Mouse (Mus musculus): ENCODE measurements at regions not wholly inside any gene's neighbourhood (a gene's known extent, or its start where the extent isn't known, plus 50 kb on each side); places are given as distances from the start of the nearest gene placed in this dataset.

GRCm38 (mm10) chr8:23314275-23315123 is 903.3 kb downstream of the Mrps31 start:
- H3K4me2 ChIP-seq, result no peak overlapping the region; the same call in 1 of the 2 replicates
- WGBS, result 43% methylated on average over 16 of the region's 16 CpGs
- H3K36me3 ChIP-seq, result no peaks in the 10 kb centered on the region
- no peak overlapping the region for H3K9ac ChIP-seq
- no peaks in the 10 kb centered on the region for H3K9me3 ChIP-seq
- no peak overlapping the region for H3K4me3 ChIP-seq
- peak overlapping the region; percentile 22; the same call in 1 of the 2 replicates for H3K27ac ChIP-seq
- 0 out of 2 replicates have a peak, but pooled peaks cover 8% of the 10 kb centered on the region for H3K4me1 ChIP-seq
- H3K27me3 ChIP-seq, result no peaks in the 10 kb centered on the region
- ATAC-seq (ENCODE audit: borderline replicate concordance, extremely low read depth, low FRiP score, low TSS enrichment), result no peak

GRCm38 (mm10) chr8:23319556-23319955 is 908.4 kb downstream of the Mrps31 start:
- no peaks in the 10 kb centered on the region for H3K27me3 ChIP-seq
- no peak overlapping the region for H3K4me3 ChIP-seq
- H3K4me1 ChIP-seq, result 0 out of 2 replicates have a peak, but pooled peaks cover 9% of the 10 kb centered on the region
- H3K9ac ChIP-seq, result no peak overlapping the region
- H3K4me2 ChIP-seq, result no peak overlapping the region
- no peaks in the 10 kb centered on the region for H3K36me3 ChIP-seq
- no peak for ATAC-seq (ENCODE audit: borderline replicate concordance, extremely low read depth, low FRiP score, low TSS enrichment)
- H3K9me3 ChIP-seq, result no peaks in the 10 kb centered on the region
- 52% methylated on average over 9 of the region's 9 CpGs for WGBS
- no peak overlapping the region for H3K27ac ChIP-seq

DNA sequence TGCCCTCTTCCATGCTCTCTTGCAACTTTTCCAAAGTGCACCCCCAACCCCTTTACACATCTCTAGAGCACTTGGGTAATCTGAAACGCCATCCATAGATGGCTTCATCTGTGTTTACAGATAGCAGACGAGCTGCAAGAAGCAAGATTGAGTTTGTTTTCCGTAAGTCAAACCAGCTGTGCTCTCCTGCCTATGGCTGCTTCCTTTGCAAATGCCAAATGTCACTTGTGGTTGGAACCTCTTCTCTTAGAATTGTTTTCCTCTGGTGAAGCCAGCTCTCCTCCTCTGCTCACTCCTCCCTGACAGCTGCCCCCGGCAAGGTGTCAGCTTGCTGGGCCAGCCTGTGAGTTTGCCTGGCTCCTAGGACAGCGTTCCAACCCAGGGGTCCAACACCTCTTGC is 910.0 kb downstream of the Mrps31 start:
- Histone ChIP-seq H3K4me2 (no peak overlapping the region), H3K4me1 (0 out of 2 replicates have a peak, but pooled peaks cover 2% of the 10 kb centered on the region), H3K27me3 (no peaks in the 10 kb centered on the region), H3K9ac (no peak overlapping the region), H3K27ac (no peak overlapping the region), H3K9me3 (no peaks in the 10 kb centered on the region), H3K4me3 (no peak overlapping the region), H3K36me3 (no peaks in the 10 kb centered on the region)
- peak; percentile 74 for ATAC-seq (ENCODE audit: borderline replicate concordance, extremely low read depth, low FRiP score, low TSS enrichment)
- 17% methylated on average over 5 of the region's 5 CpGs for WGBS

DNA sequence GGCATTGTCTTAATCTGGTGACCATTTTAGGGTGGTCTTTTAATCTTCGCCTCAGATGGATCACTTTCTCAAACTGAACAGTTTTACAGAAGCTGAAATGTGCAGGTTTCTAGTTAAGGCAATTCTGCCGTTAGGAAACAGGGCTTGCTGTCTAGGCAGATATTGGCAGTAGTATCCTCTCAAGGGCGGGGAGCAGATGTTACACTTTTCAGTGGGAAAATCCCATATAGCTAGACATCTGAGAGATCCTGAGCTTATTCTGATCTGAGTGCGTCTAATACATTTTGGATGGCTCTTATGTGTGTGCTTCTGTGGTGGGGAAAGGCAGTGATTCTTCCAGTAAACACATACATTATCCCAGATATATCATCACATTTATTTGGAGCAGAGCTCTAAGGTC is 916.1 kb downstream of the Mrps31 start:
- Histone ChIP-seq H3K36me3 (no peaks in the 10 kb centered on the region), H3K9ac (no peak overlapping the region), H3K4me2 (no peak overlapping the region), H3K4me3 (no peak overlapping the region), H3K9me3 (no peaks in the 10 kb centered on the region; the same call in 1 of the 2 replicates), H3K4me1 (no peaks in the 10 kb centered on the region), H3K27me3 (no peaks in the 10 kb centered on the region), H3K27ac (no peak overlapping the region)
- WGBS, result 77% methylated on average over 4 of the region's 4 CpGs
- no peak for ATAC-seq (ENCODE audit: borderline replicate concordance, extremely low read depth, low FRiP score, low TSS enrichment)

DNA sequence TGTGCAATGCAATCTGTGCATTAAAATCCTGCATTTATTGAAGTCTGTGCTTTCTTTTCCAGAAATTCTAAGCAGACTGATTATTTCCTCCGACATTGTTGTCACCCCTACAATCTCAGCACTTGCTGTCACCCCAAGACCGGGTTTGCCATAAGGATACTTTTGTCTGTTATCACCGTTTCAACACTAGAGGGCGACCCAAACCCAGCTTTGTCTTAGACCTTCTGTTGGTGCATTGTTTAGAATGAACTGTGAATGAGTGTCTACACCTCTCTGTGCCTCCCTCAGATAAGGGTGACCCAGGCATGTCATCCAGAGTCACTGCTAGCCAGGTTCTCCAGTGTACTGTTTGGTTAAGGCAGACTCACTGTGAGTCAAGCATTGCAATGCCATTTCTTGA is 933.0 kb downstream of the Mrps31 start:
- Histone ChIP-seq H3K4me2 (no peak overlapping the region), H3K4me1 (no peaks in the 10 kb centered on the region), H3K27me3 (no peaks in the 10 kb centered on the region), H3K4me3 (no peak overlapping the region), H3K9ac (no peak overlapping the region), H3K36me3 (no peaks in the 10 kb centered on the region), H3K27ac (no peak overlapping the region), H3K9me3 (no peaks in the 10 kb centered on the region)
- no peak for ATAC-seq (ENCODE audit: borderline replicate concordance, extremely low read depth, low FRiP score, low TSS enrichment)
- WGBS, result 22% methylated on average over 4 of the region's 4 CpGs

GRCm38 (mm10) chr8:23351367-23351930 is 940.3 kb downstream of the Mrps31 start:
- Histone ChIP-seq H3K9me3 (no peaks in the 10 kb centered on the region), H3K4me3 (no peak overlapping the region), H3K27ac (no peak overlapping the region), H3K27me3 (peaks cover 4% of the 10 kb centered on the region; the same call in 1 of the 2 replicates), H3K4me1 (no peaks in the 10 kb centered on the region), H3K36me3 (no peaks in the 10 kb centered on the region), H3K4me2 (peak overlapping the region; percentile 31; the same call in 1 of the 2 replicates), H3K9ac (no peak overlapping the region)
- WGBS, result 63% methylated on average over 15 of the region's 15 CpGs
- no peak for ATAC-seq (ENCODE audit: borderline replicate concordance, extremely low read depth, low FRiP score, low TSS enrichment)

GRCm38 (mm10) chr8:23352259-23353106 is 941.3 kb downstream of the Mrps31 start:
- Histone ChIP-seq H3K9me3 (no peaks in the 10 kb centered on the region), H3K27ac (no peak overlapping the region), H3K4me3 (no peak overlapping the region), H3K4me2 (peak overlapping the region; percentile 31), H3K9ac (no peak overlapping the region), H3K27me3 (peaks cover 4% of the 10 kb centered on the region; the same call in 1 of the 2 replicates), H3K36me3 (no peaks in the 10 kb centered on the region), H3K4me1 (no peaks in the 10 kb centered on the region)
- ATAC-seq (ENCODE audit: borderline replicate concordance, extremely low read depth, low FRiP score, low TSS enrichment), result peak; percentile 62
- WGBS, result 18% methylated on average over 6 of the region's 6 CpGs

GRCm38 (mm10) chr8:23360061-23360622 is 949.0 kb downstream of the Mrps31 start:
- ATAC-seq (ENCODE audit: borderline replicate concordance, extremely low read depth, low FRiP score, low TSS enrichment), result no peak
- no peaks in the 10 kb centered on the region for H3K27me3 ChIP-seq
- H3K9ac ChIP-seq, result no peak overlapping the region
- H3K4me1 ChIP-seq, result no peaks in the 10 kb centered on the region
- 0 out of 2 replicates have a peak, but pooled peaks cover 6% of the 10 kb centered on the region for H3K9me3 ChIP-seq
- H3K4me2 ChIP-seq, result no peak overlapping the region
- H3K36me3 ChIP-seq, result no peaks in the 10 kb centered on the region
- H3K4me3 ChIP-seq, result no peak overlapping the region
- H3K27ac ChIP-seq, result no peak overlapping the region
- 66% methylated on average over 12 of the region's 12 CpGs for WGBS

DNA sequence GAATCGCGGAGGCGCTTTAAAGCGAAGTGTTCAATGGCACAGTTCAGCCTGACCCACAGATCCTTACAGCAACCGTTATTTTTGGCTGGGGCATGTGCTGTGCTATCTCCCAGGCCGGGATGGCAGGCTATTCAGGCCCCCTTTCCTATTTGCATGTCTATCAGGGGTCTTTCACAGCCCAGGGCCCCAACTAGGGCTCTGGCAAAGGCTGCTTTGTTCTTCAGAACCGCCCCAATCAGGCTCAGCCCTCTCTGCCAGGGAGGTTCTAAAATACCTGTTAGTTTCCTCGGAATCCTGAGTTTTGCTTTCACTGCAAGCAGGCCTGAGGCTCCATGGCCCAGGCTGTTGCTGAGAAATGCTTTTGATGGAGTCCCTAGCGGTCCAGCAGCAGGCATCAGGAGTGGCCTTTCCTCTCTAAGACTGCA is 949.7 kb downstream of the Mrps31 start:
- H3K36me3 ChIP-seq, result no peaks in the 10 kb centered on the region
- H3K9me3 ChIP-seq, result 0 out of 2 replicates have a peak, but pooled peaks cover 6% of the 10 kb centered on the region
- H3K27me3 ChIP-seq, result no peaks in the 10 kb centered on the region
- no peak overlapping the region for H3K4me3 ChIP-seq
- no peak overlapping the region for H3K27ac ChIP-seq
- H3K4me2 ChIP-seq, result no peak overlapping the region
- WGBS, result 41% methylated on average over 9 of the region's 9 CpGs
- no peak overlapping the region for H3K9ac ChIP-seq
- ATAC-seq (ENCODE audit: borderline replicate concordance, extremely low read depth, low FRiP score, low TSS enrichment), result no peak
- no peaks in the 10 kb centered on the region for H3K4me1 ChIP-seq
